Mouse (Mus musculus): Measurements from ENCODE around the gene Sbf2.
"Not testable (repeated sequence)": the region's sequence is repeated elsewhere in the genome, so short reads cannot be mapped to it uniquely, and the experiment has no call there.

Sbf2 gene

DNA sequence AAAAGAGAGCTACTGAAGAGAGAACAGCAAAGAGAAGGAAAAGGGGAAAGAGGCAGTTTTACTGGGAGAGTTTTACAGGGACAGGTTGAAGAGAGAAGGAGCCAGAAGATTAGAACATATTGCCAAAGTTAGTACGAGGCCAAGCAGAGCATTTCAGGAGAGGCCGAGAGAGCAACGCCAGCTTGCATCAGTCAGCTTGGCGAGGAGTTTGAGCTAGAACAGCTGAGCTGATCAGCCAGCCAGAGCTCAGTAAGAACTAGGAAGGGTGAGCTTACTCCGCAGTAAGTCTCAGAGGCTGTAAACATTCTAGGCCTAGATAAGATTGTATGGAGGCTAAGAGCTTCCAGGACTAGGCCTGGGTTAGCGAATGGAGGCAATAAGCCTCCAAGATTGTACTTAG lies 222.1 kb downstream of the Sbf2 start:
- DNase-seq (ENCODE audit: low spot score) = no peak

GRCm38 (mm10) chr7:110391632-110392031 lies 223.1 kb downstream of the Sbf2 start:
- peak; percentile 12 for DNase-seq (ENCODE audit: low spot score)

GRCm38 (mm10) chr7:110388889-110389288 lies 225.8 kb downstream of the Sbf2 start:
- DNase-seq (ENCODE audit: low spot score) = not testable (repeated sequence)

DNA sequence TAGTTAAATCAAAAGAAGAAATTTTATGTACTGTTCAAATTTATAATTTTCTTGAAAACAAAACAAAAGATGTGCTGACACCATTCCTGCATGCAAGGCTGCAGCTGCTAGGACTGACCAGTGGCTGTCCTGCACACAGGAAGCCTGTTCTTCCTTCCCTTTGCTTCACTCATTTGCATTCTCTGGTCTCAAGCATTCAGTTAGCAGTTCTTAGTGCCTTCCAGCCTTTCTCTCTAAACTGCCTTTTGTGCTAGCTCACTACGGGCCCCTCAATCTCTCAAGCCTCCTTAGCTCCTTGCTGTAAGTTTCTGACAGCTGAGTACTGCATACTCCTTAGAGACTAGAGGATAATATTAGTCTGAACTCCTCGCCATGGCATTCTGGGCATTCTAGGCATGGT lies 227.2 kb downstream of the Sbf2 start:
- no peak for DNase-seq (ENCODE audit: low spot score)

DNA sequence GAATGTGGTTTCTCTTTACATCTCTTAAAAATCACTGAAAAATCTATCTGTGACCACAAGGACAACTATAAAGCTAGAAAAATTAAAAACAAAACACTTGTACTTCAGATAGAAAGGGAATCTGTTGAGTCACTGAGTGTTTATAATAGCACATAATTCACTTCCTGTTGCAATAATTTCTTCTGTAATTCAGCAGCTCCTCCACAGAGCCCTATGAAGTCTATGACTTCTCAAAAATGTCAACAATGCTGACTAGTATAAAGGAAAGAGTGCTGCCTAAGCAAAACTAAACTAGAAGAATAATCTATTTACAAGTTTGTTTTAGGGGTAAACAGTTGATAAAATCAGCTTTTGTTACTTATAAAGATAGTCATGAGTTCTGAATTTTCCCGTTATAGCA lies 229.2 kb downstream of the Sbf2 start:
- no peak for DNase-seq (ENCODE audit: low spot score)

- no peak for DNase-seq (ENCODE audit: low spot score)
Measured at GRCm38 (mm10) chr7:110384343-110384742, 230.4 kb downstream of the Sbf2 start.

DNA sequence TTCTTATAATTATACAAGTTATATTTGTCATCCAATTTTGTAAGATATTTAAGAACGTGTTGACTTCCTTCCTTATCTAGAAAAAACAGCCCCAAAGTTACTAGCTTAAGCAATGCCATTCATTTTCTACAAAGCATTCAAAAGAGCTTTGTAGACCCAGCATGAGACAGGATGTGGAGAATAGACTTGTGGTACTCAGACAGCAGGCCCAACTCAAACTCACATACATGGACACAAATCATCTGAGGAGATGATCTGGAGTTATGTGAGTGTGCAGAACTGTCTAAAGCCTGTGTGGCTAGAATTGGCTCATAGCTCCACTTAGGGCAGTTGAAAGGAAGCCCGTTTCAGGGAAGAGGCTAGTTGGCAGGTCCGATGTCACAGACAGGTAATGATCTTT lies 233.1 kb downstream of the Sbf2 start:
- DNase-seq (ENCODE audit: low spot score) = no peak

GRCm38 (mm10) chr7:110379335-110379914 lies 235.3 kb downstream of the Sbf2 start:
- DNase-seq (ENCODE audit: low spot score) = no peak

DNA sequence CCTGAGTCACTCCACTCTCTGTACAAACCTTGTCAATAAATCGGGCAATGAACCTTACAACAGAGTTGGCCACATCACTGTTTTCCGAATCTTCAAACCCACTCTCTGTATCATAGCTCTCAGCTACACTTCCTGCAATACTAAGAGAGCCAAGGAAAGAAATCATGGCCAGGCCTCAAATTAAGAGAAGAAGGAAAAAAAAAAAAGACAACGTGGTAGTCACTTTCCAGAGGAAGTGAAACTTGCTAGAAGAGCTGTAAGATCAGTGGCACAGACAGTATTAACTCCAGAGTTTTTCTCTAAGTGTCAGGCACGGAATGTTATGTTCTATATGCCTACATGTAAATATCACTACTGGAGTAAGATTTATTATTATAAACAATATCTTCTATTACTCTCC lies 242.2 kb downstream of the Sbf2 start:
- no peak for DNase-seq (ENCODE audit: low spot score)

- DNase-seq (ENCODE audit: low spot score) = no peak
Measured at GRCm38 (mm10) chr7:110362005-110362404, 252.7 kb downstream of the Sbf2 start.

- DNase-seq (ENCODE audit: low spot score) = no peak
Measured at GRCm38 (mm10) chr7:110361516-110361915, 253.2 kb downstream of the Sbf2 start.

DNA sequence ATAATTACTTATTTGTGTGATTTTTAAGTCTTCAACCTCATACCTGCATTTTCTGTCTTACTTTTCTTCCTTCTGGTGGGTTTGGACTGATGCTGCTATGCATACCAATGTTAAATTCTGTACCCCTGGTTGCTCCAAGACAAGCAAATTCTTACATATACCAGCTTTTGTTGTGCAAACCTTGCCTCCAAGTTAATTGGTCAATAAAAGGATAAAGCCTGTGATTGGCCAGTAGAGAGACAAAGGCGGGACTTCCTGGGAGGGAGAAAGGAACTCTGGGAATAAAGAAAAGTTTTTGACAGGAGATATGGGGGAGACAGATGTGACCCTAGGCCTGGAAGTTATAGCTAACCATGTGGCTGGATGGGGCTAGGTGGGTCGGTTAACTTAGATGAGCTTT lies 255.3 kb downstream of the Sbf2 start:
- no peak for DNase-seq (ENCODE audit: low spot score)

GRCm38 (mm10) chr7:110353971-110354370 lies 260.8 kb downstream of the Sbf2 start:
- no peak for DNase-seq (ENCODE audit: low spot score)

DNA sequence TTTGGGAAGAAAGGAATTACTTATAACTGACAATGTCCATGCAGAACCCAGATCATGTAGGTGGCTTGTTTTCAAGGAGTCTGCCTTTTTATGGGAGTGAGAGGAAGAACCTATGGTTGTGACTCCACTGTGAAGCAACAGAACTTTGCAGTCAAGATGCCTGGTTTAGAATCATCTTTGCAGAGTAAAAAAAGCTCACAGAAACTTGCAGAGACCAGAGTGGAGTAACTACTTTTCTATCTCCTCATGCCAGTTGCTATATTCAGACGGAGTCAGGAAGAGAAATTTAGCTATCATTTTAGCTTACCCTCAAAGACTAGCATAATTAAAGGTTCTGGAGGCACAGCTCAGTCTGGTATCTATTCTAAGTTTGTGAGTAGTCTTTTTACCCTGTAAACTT lies 267.5 kb downstream of the Sbf2 start:
- no peak for DNase-seq (ENCODE audit: low spot score)

DNA sequence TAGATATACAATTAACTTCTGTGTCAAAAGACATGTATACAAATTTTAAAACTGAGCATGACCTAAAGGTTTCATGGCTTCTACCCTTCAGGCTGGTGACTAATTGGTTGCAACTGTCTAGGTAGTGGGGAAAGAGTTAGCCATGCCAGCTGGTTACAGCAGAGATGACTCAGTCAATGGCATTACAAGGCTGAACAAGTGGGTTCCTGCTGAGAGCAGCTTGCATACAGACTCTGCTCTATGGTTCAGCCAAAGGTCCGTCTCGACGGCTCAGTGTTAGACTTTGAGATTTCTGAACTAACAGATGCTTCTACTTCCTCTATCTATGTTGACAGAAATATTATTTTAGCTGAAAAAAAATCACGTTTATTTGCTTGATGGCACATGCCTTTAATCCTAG lies 277.1 kb downstream of the Sbf2 start:
- no peak for DNase-seq (ENCODE audit: low spot score)

DNA sequence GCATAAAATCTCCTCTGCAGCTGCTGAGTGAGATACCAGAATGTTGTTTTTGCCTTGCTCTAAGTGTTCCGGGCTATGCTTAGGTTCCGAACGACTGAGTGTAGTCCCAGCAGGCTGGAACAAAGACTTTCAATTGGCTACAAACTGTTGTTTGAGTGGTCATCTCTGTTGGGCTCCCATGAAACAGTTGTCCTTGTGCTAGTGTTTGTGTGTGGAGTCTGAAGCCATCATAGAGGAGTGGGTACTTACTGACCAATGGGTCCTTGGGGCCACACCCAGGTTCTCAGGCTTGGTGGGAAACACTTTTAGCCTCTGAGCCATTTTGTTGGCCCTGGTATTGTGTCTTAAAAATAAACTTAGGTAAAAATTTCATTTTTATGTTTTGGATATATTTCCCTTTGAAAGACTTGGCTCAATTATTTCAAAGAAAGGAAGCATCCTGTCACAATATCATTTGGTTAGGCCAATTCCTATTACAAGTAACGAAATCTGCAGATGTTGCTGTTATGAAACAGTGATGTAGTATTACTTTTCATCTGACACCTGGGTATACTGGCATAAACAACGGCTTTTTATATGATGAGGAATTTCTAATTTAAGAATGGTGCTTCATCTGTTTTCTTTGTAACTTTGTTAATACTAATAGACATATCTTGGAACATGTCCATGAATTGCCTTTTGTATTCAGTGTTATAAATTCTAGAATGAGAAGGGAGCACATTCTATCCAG lies 289.2 kb downstream of the Sbf2 start:
- DNase-seq (ENCODE audit: low spot score) = no peak

- no peak for DNase-seq (ENCODE audit: low spot score)
Measured at GRCm38 (mm10) chr7:110324852-110325251, 289.9 kb downstream of the Sbf2 start.

DNA sequence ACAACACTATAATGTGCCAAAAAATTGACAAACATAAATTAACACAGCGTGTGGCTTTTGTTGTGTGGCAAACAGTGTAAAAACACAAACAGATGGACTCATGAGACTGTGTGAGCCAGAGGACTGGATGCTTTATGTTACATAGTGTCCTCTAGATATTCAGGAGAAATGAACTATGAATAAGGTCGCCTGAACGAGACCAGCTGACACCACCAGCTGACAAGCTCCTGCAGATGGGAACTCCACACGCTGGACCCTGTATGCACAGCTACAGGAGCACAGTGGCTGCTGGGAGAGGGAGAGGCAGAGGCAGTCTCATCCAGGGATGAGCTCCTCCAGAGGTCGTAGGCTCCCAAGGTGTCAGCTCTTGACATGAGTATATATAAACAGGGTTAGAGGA lies 293.6 kb downstream of the Sbf2 start:
- DNase-seq (ENCODE audit: low spot score) = no peak

DNA sequence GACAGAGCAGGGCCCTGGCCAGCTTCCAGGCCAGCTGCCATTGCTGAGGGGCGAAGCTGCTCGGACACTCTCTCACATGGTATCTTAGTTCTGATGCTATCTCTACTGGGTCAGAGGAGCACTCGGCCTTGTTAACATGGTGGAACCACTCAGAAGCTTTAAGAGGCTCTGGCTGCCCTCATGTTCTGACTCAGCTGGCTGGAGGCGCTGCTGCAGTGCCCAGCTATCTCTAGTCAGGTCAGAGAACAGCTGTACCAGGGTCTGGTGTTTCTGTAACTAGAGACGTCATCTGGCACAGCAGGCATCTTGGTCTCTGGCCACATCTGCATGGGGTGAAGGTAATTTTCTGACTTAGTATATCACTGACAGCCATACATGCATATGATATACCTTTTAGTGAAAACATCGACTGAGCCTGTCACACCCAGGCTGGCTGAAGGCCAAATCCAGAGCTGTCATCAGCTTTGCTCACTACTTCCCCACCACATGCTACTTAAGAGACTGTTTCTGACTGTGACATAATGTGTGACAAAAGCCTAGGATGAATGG lies 295.7 kb downstream of the Sbf2 start:
- peak; percentile 93 for DNase-seq (ENCODE audit: low spot score)

- DNase-seq (ENCODE audit: low spot score) = no peak
Measured at GRCm38 (mm10) chr7:110317412-110317811, 297.3 kb downstream of the Sbf2 start.

DNA sequence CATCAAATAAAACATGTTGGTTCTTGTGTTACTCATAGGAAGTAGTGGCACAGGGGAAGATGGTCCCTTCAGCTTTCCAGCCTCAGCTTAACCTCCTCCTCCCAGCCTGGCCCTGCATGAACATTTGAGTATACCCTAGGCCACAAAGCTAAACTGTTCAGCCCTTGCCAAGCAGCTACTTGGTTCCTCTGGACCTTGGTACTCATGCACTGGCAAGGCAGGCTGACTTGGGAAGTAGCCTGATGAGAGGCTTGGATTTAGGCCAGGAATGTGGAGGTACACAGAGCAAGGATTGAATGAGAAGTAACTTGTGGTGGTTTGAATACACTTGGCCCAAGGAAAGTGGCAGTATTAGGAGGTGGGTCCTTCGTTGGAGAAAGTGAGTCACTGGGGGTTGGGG lies 299.4 kb downstream of the Sbf2 start:
- no peak for DNase-seq (ENCODE audit: low spot score)

- no peak for DNase-seq (ENCODE audit: low spot score)
Measured at GRCm38 (mm10) chr7:110314401-110314890, 300.3 kb downstream of the Sbf2 start.

DNA sequence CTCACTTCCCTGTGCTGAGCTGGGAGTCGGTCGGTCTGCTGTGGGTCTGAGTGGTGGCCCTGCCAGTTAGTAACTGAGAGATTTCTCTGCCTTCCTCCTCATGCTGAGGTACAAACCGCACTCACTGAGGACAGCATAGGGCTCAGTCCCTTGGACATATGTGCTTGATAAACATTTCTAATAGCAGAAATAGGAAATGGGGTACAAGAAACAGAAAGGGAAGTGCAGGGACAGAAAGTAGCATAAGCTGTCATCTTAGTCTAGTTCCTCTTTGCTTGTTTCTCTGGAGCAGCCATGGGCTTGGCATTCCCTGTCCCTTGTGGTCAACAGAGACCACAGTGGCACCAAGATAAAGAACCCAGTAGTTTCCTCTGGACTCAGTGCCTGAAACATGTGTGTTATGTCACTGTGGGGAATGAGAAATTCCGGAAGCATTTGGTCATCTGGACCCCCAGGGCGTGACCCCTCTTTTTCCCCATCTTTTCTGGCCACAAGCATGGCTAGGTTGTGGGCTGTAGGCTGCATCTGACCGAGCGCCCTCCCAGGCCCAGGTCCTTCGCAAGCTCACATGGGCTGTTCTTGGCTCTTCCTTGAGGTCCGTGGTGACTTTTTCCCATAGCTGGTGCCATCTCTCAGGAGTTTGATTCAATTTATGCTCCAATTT lies 301.2 kb downstream of the Sbf2 start:
- no peak for DNase-seq (ENCODE audit: low spot score)
